In the genomic region with DNA sequence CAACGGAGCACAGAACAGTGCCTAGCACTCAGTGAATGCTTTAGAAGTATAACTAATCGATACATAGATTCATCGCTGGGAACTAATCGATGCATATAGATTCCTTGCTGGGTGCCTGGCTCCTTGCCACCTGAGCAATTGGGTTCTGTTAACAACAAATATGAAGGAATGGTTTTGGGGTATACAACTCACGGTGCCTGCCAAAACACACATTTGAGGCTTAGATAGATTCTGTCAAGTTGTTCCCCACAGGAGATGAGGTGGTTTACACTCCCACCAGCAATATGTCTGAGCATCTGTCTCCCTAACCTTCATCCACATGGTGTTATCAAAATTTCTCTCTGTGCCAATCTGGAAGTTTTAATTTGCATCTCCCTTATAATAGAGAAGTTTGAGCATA, we compare ENCODE assay signal across 15 mouse cellular contexts. TPM values are rescaled to one million over a fixed set of nuclear protein-coding genes. Genes with fewer than 3 reads are reported as not detected.
DNase-seq lines count a peak whose midpoint lies in the region; ATAC-seq and TF ChIP-seq lines count a peak whose summit lies in the region.
"Had no signal": no experiment of that assay in that cellular context is flagged by ENCODE, and none has a peak within 500 bp of the region (broad histone marks: within the 10 kb centered on the region; RNA-seq: fewer than 3 reads in every experiment).

No protein-coding gene starts in this region.

- no peak overlapping the region for H3K4me3 ChIP-seq in cerebellum, adult 2 months (replicated peaks; ENCODE audit: insufficient read depth, low read depth, low read length)
- H3K4me3 ChIP-seq: hindbrain, embryonic 12.5 days; intestine, embryonic 15.5 days; liver, embryonic 13.5 days; neural tube, embryonic 13.5 days had no signal

- no peak for ATAC-seq in erythroblast, adult 5-6 weeks (replicated peaks; ENCODE audit: low FRiP score, poor library complexity, severe bottlenecking)
- ATAC-seq: CD4-positive, CD25-positive, alpha-beta regulatory T cell, adult 4 months; intestine, embryonic 15.5 days had no signal

- no peak overlapping the region for H3K27ac ChIP-seq in cerebellum, adult 2 months (ENCODE audit: insufficient read depth, low read length)
- H3K27ac ChIP-seq: hindbrain, embryonic 12.5 days; intestine, embryonic 15.5 days; liver, embryonic 13.5 days; neural tube, embryonic 13.5 days had no signal

- H3K27me3 ChIP-seq in cerebellum, adult 2 months (ENCODE audit: control insufficient read depth, insufficient read depth, low read length) = no peaks in the 10 kb centered on the region
- H3K27me3 ChIP-seq: hindbrain, embryonic 12.5 days; intestine, embryonic 15.5 days; liver, embryonic 13.5 days; neural tube, embryonic 13.5 days had no signal

- WGBS in cerebellum, adult 2 months = 50% methylated on average over 5 of the region's 5 CpGs

- DNase-seq in brain, embryonic 14.5 days (ENCODE audit: low read depth) = peak; percentile 86
- DNase-seq in frontal cortex, adult 2 months (ENCODE audit: extremely low spot score in 1 of 2, low spot score in 1 of 2) = peak; percentile 71 to 89
- DNase-seq in layer of hippocampus, postnatal 14 days (ENCODE audit: low spot score in 2 of 2) = peak; percentile 43 to 85
- DNase-seq in right cerebral cortex, postnatal 10 days (ENCODE audit: low spot score in 2 of 2) = peak; percentile 72 to 84
- DNase-seq in cerebellum, adult 2 months = no peak
- DNase-seq in gastrocnemius, postnatal 36 days = no peak
- DNase-seq: adrenal gland, postnatal 10 days; heart, adult 18-20 months; kidney, postnatal 10 days; liver, embryonic 13.5 days had no signal

- intact Hi-C loops in gastrocnemius, postnatal 36 days (cut with DNase I) = no loop called here

- TF ChIP-seq POLR2A in brain, embryonic 14.5 days (IDR thresholded peaks at IDR 0.05; ENCODE audit: borderline replicate concordance, extremely low read depth, insufficient read depth, insufficient read length, poor library complexity, severe bottlenecking) = no peak
- no peak for TF ChIP-seq POLR2A in cerebellum, adult 2 months (IDR thresholded peaks at IDR 0.05; ENCODE audit: borderline replicate concordance, insufficient read depth, low read length)

- no peaks in the 10 kb centered on the region for H3K4me1 ChIP-seq in cerebellum, adult 2 months (ENCODE audit: control insufficient read depth, insufficient read depth, low read length)
- H3K4me1 ChIP-seq: intestine, embryonic 15.5 days had no signal

- TF ChIP-seq CTCF in brain, embryonic 14.5 days (IDR thresholded peaks at IDR 0.05; ENCODE audit: borderline replicate concordance, extremely low read depth, insufficient read depth, insufficient read length) = no peak
- TF ChIP-seq CTCF in cerebellum, adult 2 months (IDR thresholded peaks at IDR 0.05; ENCODE audit: borderline replicate concordance, insufficient read depth, low read depth, low read length) = no peak

RNA-seq across cellular contexts. Expression of a gene that starts 10.7 kb away (rescaled TPM):
- 177 and 225 TPM in 2 replicates for polyA plus RNA-seq in brain, embryonic 14.5 days (2012; rRNA removed)
- polyA plus RNA-seq in frontal cortex, adult 2 months (2012; rRNA removed) = 44.1 and 47.8 TPM in 2 replicates
- 10 to 100 TPM; 29.6 to 38.5 TPM for total RNA-seq in layer of hippocampus, postnatal 14 days (2021)
- total RNA-seq in erythroblast, adult 5-6 weeks (2015; ENCODE audit: low replicate concordance) = 114 and 144 TPM in 2 replicates
- total RNA-seq in erythroblast, adult 5-6 weeks (2017; ENCODE audit: low replicate concordance) = 181 and 340 TPM in 2 replicates
- polyA plus RNA-seq in cerebellum, adult 2 months (2012; rRNA removed) = 47.5 and 49.8 TPM in 2 replicates
- total RNA-seq in gastrocnemius, postnatal 36 days (2021) = 10 to 100 TPM; 52.2 to 57.4 TPM

Comparison
In these comparisons a context has a peak if more than half of its experiments do, and no peak if none do; other contexts are left out.
1. DNase-seq: peak in brain, embryonic 14.5 days (single experiment), frontal cortex, adult 2 months (2 of 2), layer of hippocampus, postnatal 14 days (2 of 2) and right cerebral cortex, postnatal 10 days (2 of 2); none in cerebellum, adult 2 months (0 of 2) and gastrocnemius, postnatal 36 days (0 of 2).